Mouse (Mus musculus) heart, postnatal 0 days (tissue): Measurements from ENCODE around the gene Tmem44. TPM values are rescaled to one million over a fixed set of nuclear protein-coding genes. Genes with fewer than 3 reads are reported as not detected.

Source experiments
- ATAC-seq: fragments of 200-750 bp; cut with Nextera tagmentation; 2 replicates; pipeline ENCODE4 v1.8.0; 2017; ENCODE audit warnings: low read depth, moderate number of reproducible peaks, moderate library complexity; ENCODE audit not compliant: insufficient read depth
- DNase-seq: peaks from one replicate; pipeline ENCODE4 v3.0.0-alpha.2; 2016; ENCODE audit warnings: low spot score
- H3K27ac ChIP-seq: fragments of 300-500 bp; sonication (generic); 2 replicates; pipeline ENCODE4 v1.5.1; 2014; ENCODE audit warnings: low read depth, mild to moderate bottlenecking
- H3K27me3 ChIP-seq: fragments of 300-500 bp; sonication (generic); 2 replicates; pipeline ENCODE4 v1.6.1; 2014; ENCODE audit warnings: low read length, mixed read lengths; ENCODE audit not compliant: control insufficient read depth, insufficient read depth
- H3K36me3 ChIP-seq: fragments of 300-500 bp; sonication (generic); replicated peaks from 2 replicates; pipeline ENCODE4 v1.6.1; 2014; ENCODE audit warnings: low read length, mixed read lengths; ENCODE audit not compliant: control insufficient read depth, insufficient read depth
- H3K4me1 ChIP-seq: fragments of 300-500 bp; sonication (generic); 2 replicates; pipeline ENCODE4 v1.6.1; 2014; ENCODE audit warnings: antibody characterized with exemption; ENCODE audit not compliant: control insufficient read depth, insufficient read depth
- H3K4me2 ChIP-seq: fragments of 300-500 bp; sonication (generic); 2 replicates; pipeline ENCODE4 v1.6.1; 2014; ENCODE audit warnings: low read depth, mild to moderate bottlenecking, low read length, moderate library complexity
- H3K4me3 ChIP-seq: fragments of 300-500 bp; sonication (generic); 2 replicates; pipeline ENCODE4 v1.5.1; 2014; ENCODE audit warnings: low read depth, low read length
- H3K9ac ChIP-seq: fragments of 300-500 bp; sonication (generic); replicated peaks from 2 replicates; pipeline ENCODE4 v1.6.1; 2014; ENCODE audit warnings: low read depth, low read length, mixed read lengths
- H3K9me3 ChIP-seq: fragments of 300-500 bp; sonication (generic); replicated peaks from 2 replicates; pipeline ENCODE4 v1.6.1; 2016; ENCODE audit warnings: low read length; ENCODE audit not compliant: control insufficient read depth
- CTCF ChIP-seq: IDR thresholded peaks from 2 replicates; pipeline ENCODE4 v1.5.1; 2016; ENCODE audit warnings: antibody characterized with exemption, control low read depth, low read depth
- EP300 ChIP-seq: IDR thresholded peaks from 2 replicates; pipeline ENCODE4 v1.6.1; 2016; ENCODE audit warnings: antibody characterized with exemption, low read depth
- WGBS: fragments of 180-500 bp; shearing (Covaris S2); extraction: QIAGEN DNeasy Blood & Tissue Kit; methylation state at CpG from one replicate; pipeline ENCODE4 v1.1.7; 2014; 5-methylcytosine and 5-hydroxymethylcytosine counted together
- polyA plus RNA-seq: library from polyadenylated mRNA; unstranded; fragments of >200 nt; fragmentation: Nextera tagmentation; extraction: Ambion mirVana; gene quantifications from 2 replicates; pipeline ENCODE4 v1.2.1, GENCODE M21; 2015
- total RNA-seq: library from RNA; depleted of rRNA; stranded (reverse); fragments of >200 nt; gene quantifications from 2 replicates; pipeline ENCODE4 v1.2.3, GENCODE M21; 2014; ENCODE audit warnings: low replicate concordance

Gene Tmem44
- total and polyA plus RNA-seq, 2 experiments from 2014 or later: 14.6 to 31.1 TPM

DNA sequence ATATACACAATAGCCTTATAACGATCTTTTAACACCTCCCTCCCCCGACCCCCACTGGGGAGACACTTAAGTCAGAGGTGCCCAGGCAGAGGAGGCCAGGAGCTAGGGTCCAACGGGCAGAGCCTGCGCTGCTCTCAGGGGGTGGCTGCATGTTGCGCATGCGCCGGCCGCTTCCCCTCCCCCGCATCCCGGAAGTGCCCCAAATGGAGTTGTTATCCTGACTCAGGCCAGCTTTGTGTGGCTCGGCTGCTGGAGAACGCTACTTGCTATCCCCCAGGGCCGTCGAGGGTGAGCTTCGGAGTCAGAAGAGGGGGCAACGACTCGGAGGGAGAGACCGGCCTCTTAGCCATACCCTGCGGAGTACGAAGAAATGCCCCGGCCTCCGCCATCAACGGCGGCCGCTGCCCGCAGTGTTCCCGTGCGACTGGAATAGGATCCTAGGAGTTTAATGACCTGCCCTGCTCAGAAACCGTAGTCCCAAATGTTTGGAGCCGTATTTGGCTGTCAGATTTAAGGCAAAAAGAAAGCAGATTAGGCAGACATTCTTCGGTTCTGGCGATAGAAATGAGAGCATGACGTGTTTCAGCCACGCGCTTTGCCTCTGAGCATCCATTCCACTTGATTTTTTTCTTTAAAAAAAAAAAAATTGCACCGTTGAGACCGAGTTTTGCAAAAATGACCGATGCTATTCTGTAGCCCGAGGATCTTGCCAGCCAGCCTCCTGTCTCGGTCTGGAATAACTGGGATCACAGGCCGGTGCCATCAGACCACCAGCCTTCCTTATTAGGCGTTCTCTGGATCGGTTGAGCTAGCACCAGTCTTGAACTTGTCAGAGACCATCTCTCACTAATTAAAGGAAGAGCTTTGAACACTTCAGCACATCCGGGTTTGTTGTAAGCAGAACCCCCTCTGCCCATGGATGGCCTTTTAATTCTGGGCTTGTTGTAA lies 39.9 kb downstream of the Tmem44 start:
- WGBS: 3% methylated on average over 44 of the region's 44 CpGs

DNA sequence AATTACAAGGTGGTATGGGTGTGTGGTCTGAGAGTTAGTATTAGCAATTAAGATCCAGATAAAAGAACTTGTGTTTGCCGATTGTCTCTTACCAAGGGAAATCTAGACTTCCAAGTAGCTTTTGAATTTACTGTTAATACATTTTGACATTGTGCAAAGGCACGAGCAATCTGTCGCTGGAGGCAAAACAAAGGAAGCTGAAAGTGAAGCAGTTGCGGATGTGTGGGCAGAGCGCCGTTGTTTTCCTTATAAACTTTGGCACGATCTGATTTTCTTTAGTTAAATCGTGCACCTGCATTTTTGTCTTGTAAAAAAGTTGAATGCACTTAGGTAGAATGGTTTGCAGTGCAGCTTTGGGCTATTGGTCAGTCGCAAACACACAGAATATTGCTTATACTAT lies 40.6 kb downstream of the Tmem44 start:
- H3K27ac ChIP-seq: peak overlapping the region; percentile 97
- no peak for TF ChIP-seq EP300
- TF ChIP-seq CTCF: no peak
- ATAC-seq (no peak), DNase-seq (no peak)
- WGBS: 38% methylated on average over 9 of the region's 9 CpGs
- peak overlapping the region; percentile 78 for H3K4me2 ChIP-seq
- H3K36me3 ChIP-seq: no peaks in the 10 kb centered on the region
- no peaks in the 10 kb centered on the region; the same call in 1 of the 2 replicates for H3K27me3 ChIP-seq
- H3K9ac ChIP-seq: peak overlapping the region; percentile 81
- H3K9me3 ChIP-seq: no peaks in the 10 kb centered on the region
- H3K4me1 ChIP-seq: peaks cover 36% of the 10 kb centered on the region
- peak overlapping the region; percentile 67 for H3K4me3 ChIP-seq

More for the DNA sequence above, 39.9 kb downstream of the Tmem44 start:
- H3K27ac ChIP-seq: peak overlapping the region; percentile 97
- DNase-seq (peak; percentile 92), ATAC-seq (peak; percentile 82)
- H3K27me3 ChIP-seq: no peaks in the 10 kb centered on the region; the same call in 1 of the 2 replicates
- 0 out of 2 replicates have a peak, but pooled peaks cover 4% of the 10 kb centered on the region for H3K36me3 ChIP-seq
- no peaks in the 10 kb centered on the region for H3K9me3 ChIP-seq
- H3K4me1 ChIP-seq: peaks cover 36% of the 10 kb centered on the region
- H3K4me2 ChIP-seq: peak overlapping the region; percentile 78
- TF ChIP-seq EP300 (0 out of 2 replicates have a peak, but pooled peaks have one; percentile 47), CTCF (no peak)
- peak overlapping the region; percentile 67 for H3K4me3 ChIP-seq
- peak overlapping the region; percentile 81 for H3K9ac ChIP-seq

DNA sequence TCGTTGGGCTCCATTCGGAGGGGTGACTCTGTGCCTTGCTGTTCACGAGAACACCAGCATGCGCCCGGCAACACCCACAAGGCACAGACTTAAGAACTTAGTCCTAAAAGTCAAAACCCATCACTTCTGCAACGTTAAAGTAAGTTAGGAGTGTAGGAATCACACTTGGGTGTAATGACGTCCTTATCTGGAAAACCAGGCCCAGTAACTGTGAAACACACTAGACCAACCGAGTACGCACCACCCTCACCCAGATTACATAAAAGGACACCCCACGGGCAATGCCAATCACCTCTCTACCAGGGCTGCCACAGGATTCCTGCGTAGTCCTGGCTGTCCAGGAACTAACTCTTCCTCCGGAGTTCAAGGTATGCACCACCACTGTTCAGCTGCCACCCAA lies 41.3 kb downstream of the Tmem44 start:
- WGBS: 85% methylated on average over 12 of the region's 12 CpGs
- Histone ChIP-seq H3K27me3 (no peaks in the 10 kb centered on the region; the same call in 1 of the 2 replicates), H3K9ac (no peak overlapping the region), H3K27ac (no peak overlapping the region), H3K4me1 (peaks cover 36% of the 10 kb centered on the region), H3K36me3 (no peaks in the 10 kb centered on the region), H3K9me3 (no peaks in the 10 kb centered on the region), H3K4me2 (no peak overlapping the region), H3K4me3 (no peak overlapping the region)
- ATAC-seq (no peak), DNase-seq (no peak)
- TF ChIP-seq CTCF (no peak), EP300 (no peak)

DNA sequence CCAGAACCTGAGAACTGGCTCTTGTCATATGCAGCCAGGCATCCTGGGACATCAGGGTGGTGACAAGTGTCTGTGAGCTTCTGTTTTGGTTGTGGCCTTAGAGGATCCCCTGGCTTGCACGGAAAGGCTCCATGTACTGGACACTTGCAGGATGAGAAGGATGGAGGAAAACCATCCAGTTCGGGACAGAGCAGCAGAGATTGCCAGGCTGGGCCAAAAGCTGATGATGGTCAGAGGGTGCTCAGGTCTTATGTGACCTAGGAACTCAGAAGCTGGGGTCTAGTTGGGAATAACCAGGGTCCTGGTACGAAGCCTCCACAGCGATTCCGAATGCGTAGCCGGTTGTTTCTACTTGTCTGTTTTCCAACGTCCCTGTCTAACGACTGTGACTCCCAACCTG lies 41.9 kb downstream of the Tmem44 start:
- no peak overlapping the region for H3K9ac ChIP-seq
- no peak overlapping the region for H3K27ac ChIP-seq
- H3K4me2 ChIP-seq: no peak overlapping the region
- DNase-seq (no peak), ATAC-seq (no peak)
- no peaks in the 10 kb centered on the region; the same call in 1 of the 2 replicates for H3K27me3 ChIP-seq
- H3K36me3 ChIP-seq: no peaks in the 10 kb centered on the region
- peaks cover 36% of the 10 kb centered on the region for H3K4me1 ChIP-seq
- WGBS: 87% methylated on average over 9 of the region's 9 CpGs
- H3K9me3 ChIP-seq: no peaks in the 10 kb centered on the region
- TF ChIP-seq CTCF (no peak), EP300 (no peak)
- H3K4me3 ChIP-seq: no peak overlapping the region

DNA sequence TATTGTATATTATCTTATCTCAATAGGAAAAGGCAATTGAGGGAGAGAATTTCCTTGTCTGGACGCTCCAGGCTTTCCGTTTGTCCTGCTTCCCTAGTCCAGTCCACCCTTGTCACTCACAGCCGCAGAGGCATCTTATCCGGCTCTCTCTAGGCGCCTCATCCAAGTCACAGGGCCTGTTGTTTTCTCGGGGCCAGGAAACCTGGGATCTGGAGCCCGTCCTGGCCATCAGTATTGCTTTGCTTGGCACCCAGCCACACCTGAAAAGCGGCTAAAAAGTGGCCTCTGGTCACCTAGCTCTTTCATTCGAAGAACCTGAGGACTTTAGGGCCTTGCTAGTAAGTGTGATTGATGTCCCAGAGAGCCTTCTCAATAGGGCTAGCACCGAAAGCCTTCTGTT lies 43.5 kb downstream of the Tmem44 start:
- Histone ChIP-seq H3K27me3 (no peaks in the 10 kb centered on the region; the same call in 1 of the 2 replicates), H3K27ac (no peak overlapping the region), H3K9ac (no peak overlapping the region), H3K4me2 (no peak overlapping the region), H3K4me1 (peaks cover 23% of the 10 kb centered on the region), H3K4me3 (no peak overlapping the region), H3K36me3 (no peaks in the 10 kb centered on the region), H3K9me3 (no peaks in the 10 kb centered on the region)
- 28% methylated on average over 10 of the region's 10 CpGs for WGBS
- ATAC-seq: no peak
- peak; percentile 49 for DNase-seq
- no peak for TF ChIP-seq CTCF
- no peak for TF ChIP-seq EP300
